Mouse (Mus musculus): ENCODE results near the gene Arhgap31.

Gene Arhgap31

GRCm38 (mm10) chr16:38652653-38653052, 60.4 kb downstream of the Arhgap31 start:
- no peak for DNase-seq (ENCODE audit: low spot score in 2 of 2)

- DNase-seq (ENCODE audit: low spot score in 2 of 2): no peak
These were observed 61.3 kb downstream of the Arhgap31 start for GRCm38 (mm10) chr16:38651721-38652231.

- no peak for DNase-seq (ENCODE audit: low spot score in 2 of 2)
These were observed 61.8 kb downstream of the Arhgap31 start for GRCm38 (mm10) chr16:38651306-38651705.

- DNase-seq (ENCODE audit: low spot score in 2 of 2): no peak
These were observed 63.6 kb downstream of the Arhgap31 start for GRCm38 (mm10) chr16:38649431-38649827.

- DNase-seq (ENCODE audit: low spot score in 2 of 2): no peak
These were observed 64.2 kb downstream of the Arhgap31 start for GRCm38 (mm10) chr16:38648783-38649430.

GRCm38 (mm10) chr16:38648155-38648554, 64.9 kb downstream of the Arhgap31 start:
- no peak for DNase-seq (ENCODE audit: low spot score in 2 of 2)

- no peak for DNase-seq (ENCODE audit: low spot score in 2 of 2)
These were observed 68.6 kb downstream of the Arhgap31 start for GRCm38 (mm10) chr16:38644455-38644854.

- no peak for DNase-seq (ENCODE audit: low spot score in 2 of 2)
These were observed 76.0 kb downstream of the Arhgap31 start for GRCm38 (mm10) chr16:38637085-38637484.

- DNase-seq (ENCODE audit: low spot score in 2 of 2): no peak
These were observed 76.4 kb downstream of the Arhgap31 start for GRCm38 (mm10) chr16:38636682-38637081.

- no peak for DNase-seq (ENCODE audit: low spot score in 2 of 2)
These were observed 77.2 kb downstream of the Arhgap31 start for GRCm38 (mm10) chr16:38635833-38636390.

GRCm38 (mm10) chr16:38632147-38632546, 80.9 kb downstream of the Arhgap31 start:
- DNase-seq (ENCODE audit: low spot score in 2 of 2): peak in 1 of 2 experiments; percentile 68

- DNase-seq (ENCODE audit: low spot score in 2 of 2): no peak
These were observed 87.2 kb downstream of the Arhgap31 start for GRCm38 (mm10) chr16:38625811-38626369.

GRCm38 (mm10) chr16:38625411-38625810, 87.7 kb downstream of the Arhgap31 start:
- no peak for DNase-seq (ENCODE audit: low spot score in 2 of 2)

GRCm38 (mm10) chr16:38624303-38624702, 88.8 kb downstream of the Arhgap31 start:
- no peak for DNase-seq (ENCODE audit: low spot score in 2 of 2)

- DNase-seq (ENCODE audit: low spot score in 2 of 2): no peak
These were observed 90.8 kb downstream of the Arhgap31 start for GRCm38 (mm10) chr16:38622283-38622682.

- DNase-seq (ENCODE audit: low spot score in 2 of 2): no peak
These were observed 92.2 kb downstream of the Arhgap31 start for GRCm38 (mm10) chr16:38620696-38621450.

GRCm38 (mm10) chr16:38619054-38619453, 94.0 kb downstream of the Arhgap31 start:
- peak; percentile 77 to 80 for DNase-seq (ENCODE audit: low spot score in 2 of 2)

GRCm38 (mm10) chr16:38617977-38618376, 95.1 kb downstream of the Arhgap31 start:
- no peak for DNase-seq (ENCODE audit: low spot score in 2 of 2)

- no peak for DNase-seq (ENCODE audit: low spot score in 2 of 2)
These were observed 99.4 kb downstream of the Arhgap31 start for GRCm38 (mm10) chr16:38613646-38614045.

GRCm38 (mm10) chr16:38612646-38613045, 100.4 kb downstream of the Arhgap31 start:
- DNase-seq (ENCODE audit: low spot score in 2 of 2): no peak

GRCm38 (mm10) chr16:38609092-38609491, 104.0 kb downstream of the Arhgap31 start:
- no peak for DNase-seq (ENCODE audit: low spot score in 2 of 2)

GRCm38 (mm10) chr16:38608687-38609086, 104.4 kb downstream of the Arhgap31 start:
- DNase-seq (ENCODE audit: low spot score in 2 of 2): no peak

Measured in right cerebral cortex, postnatal 10 days (tissue).